Mouse (Mus musculus): ENCODE data around the gene Gpr153. TPM values are rescaled to one million over a fixed set of nuclear protein-coding genes. Genes with fewer than 3 reads are reported as not detected.
"Not testable (repeated sequence)": the region's sequence is repeated elsewhere in the genome, so short reads cannot be mapped to it uniquely, and the experiment has no call there.

The Gpr153 gene
- polyA plus RNA-seq (2015; fragmentation: Nextera tagmentation; extraction: Ambion mirVana), result 11.2 and 13.2 TPM in 2 replicates

- WGBS, result 2% methylated on average over 38 of the region's 48 CpGs
- peak within 1 kb of the TSS; percentile 71 for H3K4me3 ChIP-seq
- peak within 1 kb of the TSS; percentile 94 for H3K4me2 ChIP-seq
- ATAC-seq (replicated peaks; ENCODE audit: insufficient number of reproducible peaks, insufficient read depth, low FRiP score, low read depth), result peak; percentile 71
- H3K36me3 ChIP-seq, result 0 out of 2 replicates have a peak, but pooled peaks cover 3% of the 10 kb centered on the region
- peaks cover 73% of the 10 kb centered on the region for H3K4me1 ChIP-seq (replicated peaks)
- peaks cover 9% of the 10 kb centered on the region; the same call in 1 of the 2 replicates for H3K27me3 ChIP-seq
- peak within 1 kb of the TSS; percentile 78 for H3K9ac ChIP-seq
- H3K27ac ChIP-seq, result peak within 1 kb of the TSS; percentile 93
- no peaks in the 10 kb centered on the region for H3K9me3 ChIP-seq (replicated peaks)
Observed at GRCm38 (mm10) chr4:152273621-152274236, at the start of gene Gpr153. Gene Gpr153 (plus strand): TSS chr4:152274232.

GRCm38 (mm10) chr4:152226901-152227486, 47.0 kb upstream of the Gpr153 start:
- Histone ChIP-seq H3K4me1 (replicated peaks) (peaks cover 16% of the 10 kb centered on the region), H3K4me3 (no peak overlapping the region), H3K9me3 (replicated peaks) (no peaks in the 10 kb centered on the region), H3K27me3 (no peaks in the 10 kb centered on the region), H3K4me2 (no peak overlapping the region), H3K36me3 (peaks cover 7% of the 10 kb centered on the region; the same call in 1 of the 2 replicates), H3K27ac (peak overlapping the region; percentile 40), H3K9ac (no peak overlapping the region)
- WGBS, result 71% methylated on average over 13 of the region's 13 CpGs
- ATAC-seq (replicated peaks; ENCODE audit: insufficient number of reproducible peaks, insufficient read depth, low FRiP score, low read depth), result 0 out of 2 replicates have a peak, but pooled peaks have one; percentile 12

GRCm38 (mm10) chr4:152227749-152228527, 46.1 kb upstream of the Gpr153 start:
- 83% methylated on average over 12 of the region's 12 CpGs for WGBS
- H3K4me3 ChIP-seq, result no peak overlapping the region
- H3K36me3 ChIP-seq, result peaks cover 7% of the 10 kb centered on the region; the same call in 1 of the 2 replicates
- no peak overlapping the region for H3K9ac ChIP-seq
- no peak overlapping the region for H3K27ac ChIP-seq
- no peaks in the 10 kb centered on the region for H3K27me3 ChIP-seq
- no peak for ATAC-seq (replicated peaks; ENCODE audit: insufficient number of reproducible peaks, insufficient read depth, low FRiP score, low read depth)
- peaks cover 13% of the 10 kb centered on the region for H3K4me1 ChIP-seq (replicated peaks)
- no peaks in the 10 kb centered on the region for H3K9me3 ChIP-seq (replicated peaks)
- H3K4me2 ChIP-seq, result no peak overlapping the region

GRCm38 (mm10) chr4:152230331-152230730, 43.7 kb upstream of the Gpr153 start:
- not testable (repeated sequence) for H3K36me3 ChIP-seq; H3K4me2 ChIP-seq; H3K4me3 ChIP-seq; H3K9me3 ChIP-seq (replicated peaks); H3K27me3 ChIP-seq; ATAC-seq (replicated peaks; ENCODE audit: insufficient number of reproducible peaks, insufficient read depth, low FRiP score, low read depth); H3K9ac ChIP-seq; H3K27ac ChIP-seq
- WGBS, result 48% methylated on average over 4 of the region's 4 CpGs
- H3K4me1 ChIP-seq (replicated peaks), result peaks cover 13% of the 10 kb centered on the region

- WGBS, result 78% methylated on average over 7 of the region's 7 CpGs
- Histone ChIP-seq H3K36me3 (peaks cover 7% of the 10 kb centered on the region; the same call in 1 of the 2 replicates), H3K27ac (no peak overlapping the region), H3K9me3 (replicated peaks) (no peaks in the 10 kb centered on the region), H3K4me1 (replicated peaks) (peaks cover 13% of the 10 kb centered on the region), H3K4me2 (no peak overlapping the region), H3K27me3 (no peaks in the 10 kb centered on the region), H3K4me3 (no peak overlapping the region), H3K9ac (no peak overlapping the region)
- ATAC-seq (replicated peaks; ENCODE audit: insufficient number of reproducible peaks, insufficient read depth, low FRiP score, low read depth), result no peak
Observed at GRCm38 (mm10) chr4:152231326-152231725, 42.7 kb upstream of the Gpr153 start.

- Histone ChIP-seq H3K4me3 (no peak overlapping the region), H3K4me1 (replicated peaks) (peaks cover 13% of the 10 kb centered on the region), H3K4me2 (no peak overlapping the region), H3K27me3 (no peaks in the 10 kb centered on the region), H3K36me3 (peaks cover 10% of the 10 kb centered on the region; the same call in 1 of the 2 replicates), H3K9me3 (replicated peaks) (no peaks in the 10 kb centered on the region), H3K27ac (no peak overlapping the region), H3K9ac (no peak overlapping the region)
- 89% methylated on average over 4 of the region's 4 CpGs for WGBS
- no peak for ATAC-seq (replicated peaks; ENCODE audit: insufficient number of reproducible peaks, insufficient read depth, low FRiP score, low read depth)
Observed at GRCm38 (mm10) chr4:152232411-152232903, 41.6 kb upstream of the Gpr153 start.

- Histone ChIP-seq H3K4me1 (replicated peaks) (peaks cover 48% of the 10 kb centered on the region), H3K9me3 (replicated peaks) (no peaks in the 10 kb centered on the region), H3K4me2 (no peak overlapping the region), H3K27me3 (no peaks in the 10 kb centered on the region), H3K27ac (no peak overlapping the region), H3K9ac (no peak overlapping the region), H3K36me3 (peaks cover 9% of the 10 kb centered on the region; the same call in 1 of the 2 replicates), H3K4me3 (no peak overlapping the region)
- 53% methylated on average over 4 of the region's 4 CpGs for WGBS
- no peak for ATAC-seq (replicated peaks; ENCODE audit: insufficient number of reproducible peaks, insufficient read depth, low FRiP score, low read depth)
Observed at GRCm38 (mm10) chr4:152239974-152240373, 34.1 kb upstream of the Gpr153 start.

- Histone ChIP-seq H3K27me3 (no peaks in the 10 kb centered on the region), H3K4me2 (no peak overlapping the region), H3K36me3 (no peaks in the 10 kb centered on the region), H3K9me3 (replicated peaks) (no peaks in the 10 kb centered on the region), H3K27ac (no peak overlapping the region), H3K4me1 (replicated peaks) (peaks cover 79% of the 10 kb centered on the region), H3K4me3 (no peak overlapping the region), H3K9ac (no peak overlapping the region)
- WGBS, result 75% methylated on average over 9 of the region's 9 CpGs
- ATAC-seq (replicated peaks; ENCODE audit: insufficient number of reproducible peaks, insufficient read depth, low FRiP score, low read depth), result no peak
Observed at GRCm38 (mm10) chr4:152243241-152243891, 30.7 kb upstream of the Gpr153 start.

GRCm38 (mm10) chr4:152243969-152244368, 30.1 kb upstream of the Gpr153 start:
- H3K9me3 ChIP-seq (replicated peaks), result no peaks in the 10 kb centered on the region
- no peaks in the 10 kb centered on the region for H3K27me3 ChIP-seq
- WGBS, result 93% methylated on average over 8 of the region's 8 CpGs
- peaks cover 74% of the 10 kb centered on the region for H3K4me1 ChIP-seq (replicated peaks)
- H3K9ac ChIP-seq, result 0 out of 2 replicates have a peak overlapping the region, but pooled peaks have one; percentile 22
- H3K4me2 ChIP-seq, result no peak overlapping the region
- no peak for ATAC-seq (replicated peaks; ENCODE audit: insufficient number of reproducible peaks, insufficient read depth, low FRiP score, low read depth)
- H3K4me3 ChIP-seq, result no peak overlapping the region
- peak overlapping the region; percentile 91; the same call in 1 of the 2 replicates for H3K27ac ChIP-seq
- peaks cover 3% of the 10 kb centered on the region; the same call in 1 of the 2 replicates for H3K36me3 ChIP-seq

GRCm38 (mm10) chr4:152244545-152245522, 29.2 kb upstream of the Gpr153 start:
- Histone ChIP-seq H3K4me3 (no peak overlapping the region), H3K4me1 (replicated peaks) (peaks cover 68% of the 10 kb centered on the region), H3K9ac (peak overlapping the region; percentile 22; the same call in 1 of the 2 replicates), H3K36me3 (peaks cover 3% of the 10 kb centered on the region; the same call in 1 of the 2 replicates), H3K27me3 (no peaks in the 10 kb centered on the region), H3K4me2 (no peak overlapping the region), H3K9me3 (replicated peaks) (no peaks in the 10 kb centered on the region), H3K27ac (peak overlapping the region; percentile 91)
- no peak for ATAC-seq (replicated peaks; ENCODE audit: insufficient number of reproducible peaks, insufficient read depth, low FRiP score, low read depth)
- 62% methylated on average over 11 of the region's 11 CpGs for WGBS

Data from heart, embryonic 15.5 days (tissue).